Mouse (Mus musculus) duodenum, adult 2 months (tissue): ENCODE results near the gene Dcps. TPM values are rescaled to one million over a fixed set of nuclear protein-coding genes. Genes with fewer than 3 reads are reported as not detected.

Experiments
- polyA plus RNA-seq: library from polyadenylated mRNA; depleted of rRNA; stranded (reverse); fragments of >200 nt; gene quantifications from 2 replicates; pipeline ENCODE4 v1.2.3, GENCODE M21; 2012; ENCODE audit warnings: low replicate concordance; rRNA removed

Dcps gene
- polyA plus RNA-seq, result 14.7 and 16.7 TPM in 2 replicates

GRCm38 (mm10) chr9:35175251-35176123, at the start of gene Dcps:
Gene Dcps, minus strand, starts transcription at chr9:35176061.

GRCm38 (mm10) chr9:35210542-35211474, 34.9 kb upstream of the Dcps start, which contains the start of gene Foxred1:
Gene Foxred1, minus strand, starts transcription at chr9:35211055.

GRCm38 (mm10) chr9:35199772-35200471, 24.1 kb upstream of the Dcps start, which contains the start of the genes Srpr and Tirap:
Gene Srpr, plus strand, starts transcription at chr9:35200175.
Gene Tirap, minus strand, starts transcription at chr9:35200291.

GRCm38 (mm10) chr9:35119168-35119567, 56.7 kb downstream of the Dcps start, which contains the start of gene St3gal4:
Gene St3gal4, minus strand, starts transcription at chr9:35119268.

Other genes starting within 250 kb of the Dcps start
- gene St3gal4, start 56.8 kb downstream of the Dcps start, polyA plus RNA-seq, result 54.5 and 102 TPM in 2 replicates
- gene Srpr, start 24.1 kb upstream of the Dcps start, polyA plus RNA-seq, result 19.8 and 29.3 TPM in 2 replicates
- 5.6 and 12.7 TPM in 2 replicates for gene Tirap, start 24.2 kb upstream of the Dcps start, polyA plus RNA-seq
- gene Foxred1, start 35.0 kb upstream of the Dcps start, polyA plus RNA-seq, result 9.6 and 10.1 TPM in 2 replicates
- gene Fam118b, start 91.7 kb upstream of the Dcps start, polyA plus RNA-seq, result 8.3 and 14.8 TPM in 2 replicates
- 5.8 and 6.5 TPM in 2 replicates for gene Rpusd4, start 91.8 kb upstream of the Dcps start, polyA plus RNA-seq
- 1.2 TPM in 2 replicates for gene Cdon, start 245.1 kb upstream of the Dcps start, polyA plus RNA-seq